Mouse (Mus musculus): ENCODE results near the gene Il21r.

DNA sequence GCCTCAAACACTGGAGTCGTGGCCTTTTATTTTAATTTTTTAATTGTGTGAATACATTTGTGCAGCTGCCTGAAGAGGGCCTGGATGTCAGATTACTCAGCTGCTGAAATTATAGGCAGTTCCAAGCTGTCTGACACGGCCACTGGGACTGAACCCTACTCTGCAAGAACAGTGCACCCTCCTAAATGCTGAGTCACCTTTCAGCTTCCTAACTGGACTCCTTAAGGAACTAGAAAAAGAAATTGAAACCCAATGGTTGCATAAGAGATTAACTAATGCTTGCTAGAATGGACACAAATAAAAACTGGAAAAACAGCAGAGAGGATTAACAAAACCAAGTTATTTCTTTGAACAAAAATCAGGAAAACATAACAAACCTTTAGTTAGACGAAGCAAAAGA, 6.8 kb upstream of the Il21r start:
- no peak for TF ChIP-seq POLR2A (IDR thresholded peaks at IDR 0.05; ENCODE audit: insufficient read length, low read depth)
- no peak for TF ChIP-seq MAX (IDR thresholded peaks at IDR 0.05; ENCODE audit: low read depth)
- no peak for TF ChIP-seq SRF (IDR thresholded peaks at IDR 0.05; ENCODE audit: control insufficient read depth, insufficient read length, low read depth)
- no peak for TF ChIP-seq TCF12 (IDR thresholded peaks at IDR 0.05; ENCODE audit: insufficient read depth, poor library complexity, severe bottlenecking)
- no peak for TF ChIP-seq MYOD1 (IDR thresholded peaks at IDR 0.05; ENCODE audit: control insufficient read depth in 1 of 3, insufficient read length in 2 of 3, low read depth in 2 of 3)
- no peak for TF ChIP-seq TCF3 (IDR thresholded peaks at IDR 0.05; ENCODE audit: insufficient read length, low read depth)
- no peak for TF ChIP-seq USF1 (IDR thresholded peaks at IDR 0.05; ENCODE audit: low read depth)
- no peak for TF ChIP-seq REST (IDR thresholded peaks at IDR 0.05; ENCODE audit: insufficient read depth, insufficient read length)
